Mouse (Mus musculus) neural tube, embryonic 14.5 days (tissue): ENCODE measurements around the gene Pnmt. TPM values are rescaled to one million over a fixed set of nuclear protein-coding genes. Genes with fewer than 3 reads are reported as not detected.
A peak's percentile ranks its signal among the peaks of the same experiment; 100 is the strongest.

Source experiments
- ATAC-seq: fragments of 200-750 bp; cut with Nextera tagmentation; 2 replicates; pipeline ENCODE4 v1.8.0; 2017; ENCODE audit warnings: low read depth, mild to moderate bottlenecking, moderate TSS enrichment, moderate library complexity
- H3K27ac ChIP-seq: fragments of 300-500 bp; sonication (generic); 2 replicates; pipeline ENCODE4 v1.5.1; 2014; ENCODE audit warnings: low read depth, mild to moderate bottlenecking, control low read depth, low read length, moderate library complexity, mixed read lengths
- H3K27me3 ChIP-seq: fragments of 300-500 bp; sonication (generic); 2 replicates; pipeline ENCODE4 v1.6.1; 2014; ENCODE audit warnings: low read length; ENCODE audit not compliant: control insufficient read depth, insufficient read depth
- H3K36me3 ChIP-seq: fragments of 300-500 bp; sonication (generic); 2 replicates; pipeline ENCODE4 v1.6.1; 2014; ENCODE audit warnings: low read length, mixed read lengths; ENCODE audit not compliant: control insufficient read depth, insufficient read depth
- H3K4me1 ChIP-seq: fragments of 300-500 bp; sonication (generic); 2 replicates; pipeline ENCODE4 v1.6.1; 2014; ENCODE audit warnings: low read length; ENCODE audit not compliant: control insufficient read depth, insufficient read depth
- H3K4me2 ChIP-seq: fragments of 300-500 bp; sonication (generic); 2 replicates; pipeline ENCODE4 v1.6.1; 2014; ENCODE audit warnings: mild to moderate bottlenecking, low read depth, low read length, control low read depth
- H3K4me3 ChIP-seq: fragments of 300-500 bp; sonication (generic); 2 replicates; pipeline ENCODE4 v1.5.1; 2014; ENCODE audit warnings: low read depth, low read length, control low read depth, mixed read lengths
- H3K9ac ChIP-seq: fragments of 300-500 bp; sonication (generic); replicated peaks from 2 replicates; pipeline ENCODE4 v1.6.1; 2014; ENCODE audit warnings: low read depth, mild to moderate bottlenecking, control low read depth, low read length, mixed read lengths
- H3K9me3 ChIP-seq: fragments of 300-500 bp; sonication (generic); 2 replicates; pipeline ENCODE4 v1.6.1; 2016; ENCODE audit warnings: low read length; ENCODE audit not compliant: control insufficient read depth
- WGBS: fragments of 180-500 bp; shearing (Covaris S2); extraction: QIAGEN DNeasy Blood & Tissue Kit; methylation state at CpG from one replicate; pipeline ENCODE4 v1.1.7; 2014; 5-methylcytosine and 5-hydroxymethylcytosine counted together
- polyA plus RNA-seq: library from polyadenylated mRNA; unstranded; fragments of >200 nt; fragmentation: Nextera tagmentation; extraction: Ambion mirVana; gene quantifications from 2 replicates; pipeline ENCODE4 v1.2.1, GENCODE M21; 2014

The Pnmt gene
- polyA plus RNA-seq, 1 experiment from 2014 or later = 2.6 TPM

DNA sequence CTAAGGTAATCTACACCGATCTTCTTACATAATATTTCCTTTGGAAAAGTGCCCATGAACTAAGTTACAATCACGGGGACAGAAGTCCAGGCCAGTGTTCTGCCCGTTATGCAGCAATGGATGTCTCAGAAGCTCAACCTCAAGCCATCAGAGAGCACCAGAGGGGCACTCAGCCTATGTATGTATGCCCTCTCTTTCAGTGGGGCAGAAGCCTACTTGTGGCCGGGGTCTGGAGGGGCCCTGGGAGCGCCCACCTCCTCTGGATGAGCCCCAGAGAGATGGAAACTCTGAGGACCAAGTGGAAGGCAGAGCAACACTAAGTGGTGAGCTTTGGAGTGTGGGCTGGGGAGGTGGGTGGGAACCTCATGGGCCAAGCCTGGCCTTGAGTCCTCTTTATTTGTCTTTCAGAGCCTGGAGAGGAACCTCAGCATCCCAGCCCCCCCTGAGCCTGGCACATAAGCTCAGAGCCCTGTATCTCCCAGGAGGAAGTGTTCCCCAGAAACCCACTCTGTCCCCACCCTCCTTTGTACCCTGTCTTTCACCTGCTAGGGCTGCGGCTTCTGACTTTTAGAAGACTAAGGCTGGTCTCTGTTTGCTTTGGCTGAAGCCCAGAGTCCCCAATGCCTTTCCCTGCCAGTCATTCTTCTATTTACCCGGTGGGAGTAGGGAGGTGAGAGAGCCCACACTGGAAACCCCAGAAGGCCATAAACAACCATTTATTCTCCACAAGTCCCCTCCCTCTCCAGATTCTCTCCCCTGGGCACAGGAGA, 29.4 kb upstream of the Pnmt start:
- no peaks in the 10 kb centered on the region for H3K36me3 ChIP-seq
- WGBS = 77% methylated on average over 7 of the region's 7 CpGs
- H3K4me1 ChIP-seq = peaks cover 26% of the 10 kb centered on the region
- H3K9me3 ChIP-seq = no peaks in the 10 kb centered on the region
- no peak overlapping the region for H3K4me3 ChIP-seq
- no peak overlapping the region for H3K4me2 ChIP-seq
- H3K9ac ChIP-seq = no peak overlapping the region
- H3K27ac ChIP-seq = no peak overlapping the region
- H3K27me3 ChIP-seq = peaks cover 11% of the 10 kb centered on the region
- no peak for ATAC-seq

DNA sequence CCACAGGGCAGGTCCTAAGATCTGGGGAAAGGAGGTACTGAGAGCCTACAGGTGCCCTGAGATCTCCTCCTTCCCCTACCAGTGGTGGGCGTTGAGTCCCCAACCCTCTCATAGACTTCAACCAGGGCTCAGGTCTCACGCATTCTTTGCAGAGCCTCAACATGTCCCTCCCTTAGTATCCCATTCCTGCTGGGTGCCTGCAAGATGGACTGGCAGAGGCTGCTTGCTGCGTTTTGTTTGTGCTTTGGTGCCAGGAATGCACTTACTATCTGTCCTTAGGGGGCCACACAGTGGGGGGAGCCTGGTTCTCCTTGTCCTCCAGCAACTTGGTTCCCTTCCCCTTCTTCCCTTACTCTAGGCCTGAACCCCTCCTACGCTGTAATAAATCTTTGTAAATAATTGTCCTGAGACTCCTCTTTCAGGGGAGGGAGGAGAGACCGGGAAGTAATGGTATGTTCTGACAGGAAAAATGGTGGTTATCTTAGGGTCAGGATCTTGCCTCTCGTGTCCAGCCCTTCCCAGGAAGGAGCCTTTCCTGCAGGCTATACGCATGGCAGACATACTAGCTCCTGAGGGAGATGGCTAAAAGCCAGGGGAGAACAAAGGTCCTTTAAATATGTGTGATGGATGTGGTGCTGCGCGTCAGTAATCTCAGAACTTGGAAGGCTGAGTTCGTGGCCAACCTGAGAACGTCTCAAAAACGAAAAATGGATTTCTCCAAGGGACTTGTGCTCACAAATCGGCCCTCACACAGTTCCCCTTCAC, 28.7 kb upstream of the Pnmt start:
- no peak for ATAC-seq
- H3K9ac ChIP-seq = peak overlapping the region; percentile 58; the same call in 1 of the 2 replicates
- peak overlapping the region; percentile 75 for H3K4me2 ChIP-seq
- H3K36me3 ChIP-seq = no peaks in the 10 kb centered on the region
- H3K4me1 ChIP-seq = peaks cover 26% of the 10 kb centered on the region
- H3K27me3 ChIP-seq = peaks cover 3% of the 10 kb centered on the region
- H3K4me3 ChIP-seq = peak overlapping the region; percentile 55
- H3K9me3 ChIP-seq = no peaks in the 10 kb centered on the region
- 7% methylated on average over 13 of the region's 13 CpGs for WGBS
- H3K27ac ChIP-seq = peak overlapping the region; percentile 71; the same call in 1 of the 2 replicates

DNA sequence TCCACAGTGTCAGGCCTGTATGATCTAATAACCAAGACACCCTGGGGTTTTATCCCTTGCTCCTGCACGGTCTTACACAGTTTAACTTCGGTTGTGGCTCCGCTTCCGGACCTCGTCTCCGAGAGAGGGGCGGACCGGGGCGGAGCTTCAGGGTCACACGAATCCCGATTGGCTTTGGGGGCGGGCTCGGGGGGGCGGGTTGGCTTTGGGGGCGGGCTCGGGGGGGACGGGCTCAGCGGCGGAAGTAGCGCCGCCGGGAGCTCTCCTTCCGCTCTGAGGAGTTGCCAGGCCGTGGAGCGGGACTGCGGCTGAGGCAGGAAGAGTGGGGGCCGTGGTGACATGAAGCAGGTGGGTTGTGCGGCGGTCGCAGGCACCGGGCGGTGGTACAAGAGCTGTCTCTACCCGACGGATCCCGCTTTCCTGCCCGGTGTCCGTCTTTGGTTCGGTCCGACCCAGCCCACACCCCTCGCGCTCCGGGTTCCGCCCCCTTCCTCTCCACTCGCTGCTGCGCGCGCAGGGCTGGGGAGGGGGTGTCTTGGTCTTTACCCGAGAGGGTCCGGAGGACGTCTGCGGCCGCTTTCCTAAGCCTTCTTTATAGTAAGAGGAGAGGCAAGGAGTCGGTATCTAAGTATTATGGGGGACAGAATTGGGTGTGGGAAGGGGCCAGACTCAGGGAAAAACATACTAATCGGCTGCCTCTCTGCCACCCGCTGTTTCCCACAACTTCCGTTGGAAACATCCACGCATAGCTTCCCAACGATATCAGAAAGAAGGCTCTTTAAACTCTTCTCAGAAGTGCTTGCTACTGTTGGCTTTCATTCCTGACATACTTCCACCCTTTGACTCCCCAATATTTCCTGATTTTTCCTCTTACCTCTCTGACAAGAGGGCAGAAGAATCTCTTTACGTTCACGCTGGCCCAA, 27.8 kb upstream of the Pnmt start, which contains the start of gene Stard3:
Gene Stard3 (plus strand): TSS at position 208 of the 923 bp plus-strand sequence.
- Histone ChIP-seq H3K27ac (peak within 1 kb of the TSS; percentile 71), H3K9ac (peak within 1 kb of the TSS; percentile 58), H3K4me1 (peaks cover 26% of the 10 kb centered on the region), H3K4me3 (peak within 1 kb of the TSS; percentile 55), H3K27me3 (peaks cover 3% of the 10 kb centered on the region), H3K9me3 (no peaks in the 10 kb centered on the region), H3K36me3 (no peaks in the 10 kb centered on the region), H3K4me2 (peak within 1 kb of the TSS; percentile 75)
- peak; percentile 89 for ATAC-seq
- WGBS = under 1% methylated on average over 56 of the region's 60 CpGs

DNA sequence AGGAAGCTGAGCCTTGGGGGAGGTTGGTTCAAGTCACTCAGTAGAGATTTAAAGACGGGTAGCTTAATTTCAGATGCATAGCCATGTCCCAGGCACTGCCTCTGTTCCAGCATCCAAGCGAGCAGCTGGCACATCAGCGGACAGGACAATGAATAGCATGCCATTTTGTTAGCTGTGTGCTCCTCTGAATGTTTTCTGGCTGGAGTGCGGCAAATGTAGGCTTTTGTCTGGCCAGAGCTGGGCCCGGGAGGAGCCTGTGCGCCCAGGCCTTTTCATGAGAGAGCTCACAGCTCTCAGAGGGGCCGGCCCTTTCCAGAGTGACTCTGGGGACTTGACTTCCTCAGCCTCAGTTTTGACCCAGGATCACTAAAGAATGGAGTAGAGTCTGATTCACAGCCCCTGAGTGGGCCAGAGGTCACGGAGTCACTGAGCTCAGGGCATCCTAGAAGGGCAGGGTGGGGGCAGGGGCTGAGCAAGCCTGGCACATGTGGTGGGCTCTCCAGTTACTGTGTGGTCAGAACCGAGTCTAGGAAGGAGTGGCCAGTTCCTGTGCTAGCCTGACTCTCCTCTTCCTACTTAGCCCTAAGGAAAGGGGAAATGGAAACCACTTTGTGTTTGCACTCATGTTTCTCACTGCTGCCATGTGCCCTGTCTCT, 25.3 kb upstream of the Pnmt start:
- Histone ChIP-seq H3K4me2 (peak overlapping the region; percentile 4; the same call in 1 of the 2 replicates), H3K4me1 (peaks cover 26% of the 10 kb centered on the region), H3K27me3 (no peaks in the 10 kb centered on the region), H3K9ac (0 out of 2 replicates have a peak overlapping the region, but pooled peaks have one; percentile 21), H3K27ac (peak overlapping the region; percentile 71), H3K4me3 (no peak overlapping the region), H3K36me3 (no peaks in the 10 kb centered on the region), H3K9me3 (no peaks in the 10 kb centered on the region)
- WGBS = 24% methylated on average over 9 of the region's 9 CpGs
- no peak for ATAC-seq

DNA sequence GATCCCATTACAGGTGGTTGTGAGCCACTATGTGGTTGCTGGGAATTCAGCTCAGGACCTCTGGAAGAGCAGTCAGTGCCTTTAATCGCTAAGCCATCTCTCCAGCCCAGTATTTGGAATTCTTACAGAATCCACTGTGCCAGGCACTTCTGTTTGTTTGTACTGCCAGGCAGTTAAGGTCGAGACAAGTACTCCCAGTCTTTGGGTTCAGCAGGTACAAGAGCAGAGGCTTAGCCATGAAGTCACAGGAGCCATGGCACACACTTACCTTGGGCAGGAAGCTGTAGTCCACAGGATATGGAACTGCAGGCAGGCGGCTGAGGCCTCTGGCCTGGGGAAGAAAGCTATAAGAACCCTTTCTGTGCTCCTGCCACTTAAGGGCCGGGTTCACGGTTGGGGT, 22.4 kb upstream of the Pnmt start:
- no peaks in the 10 kb centered on the region for H3K36me3 ChIP-seq
- H3K9me3 ChIP-seq = no peaks in the 10 kb centered on the region
- H3K4me2 ChIP-seq = no peak overlapping the region
- no peak for ATAC-seq
- H3K4me3 ChIP-seq = no peak overlapping the region
- H3K27ac ChIP-seq = no peak overlapping the region
- H3K9ac ChIP-seq = no peak overlapping the region
- 88% methylated on average over 5 of the region's 5 CpGs for WGBS
- H3K4me1 ChIP-seq = peaks cover 19% of the 10 kb centered on the region
- H3K27me3 ChIP-seq = no peaks in the 10 kb centered on the region

DNA sequence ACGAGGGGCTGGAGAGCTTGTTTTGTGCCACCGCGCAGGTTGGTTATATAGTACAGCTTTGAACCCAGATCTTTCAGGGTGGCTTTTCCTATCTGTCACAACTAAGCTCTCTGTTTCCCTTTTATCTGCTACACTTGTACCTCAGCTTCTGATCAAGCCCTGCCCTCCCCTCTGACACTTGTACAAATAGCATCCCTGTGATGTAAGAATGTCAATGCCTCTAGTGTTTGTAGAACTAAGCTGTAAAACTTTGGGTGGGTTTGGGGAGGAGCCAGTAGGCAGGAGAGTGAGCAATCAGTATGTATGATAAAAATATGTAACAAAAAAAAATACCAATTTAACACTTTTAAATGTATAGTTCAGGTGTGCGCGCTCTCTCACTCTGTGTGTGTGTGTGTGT, 21.8 kb upstream of the Pnmt start:
- no peaks in the 10 kb centered on the region for H3K27me3 ChIP-seq
- H3K9ac ChIP-seq = no peak overlapping the region
- no peak overlapping the region for H3K4me2 ChIP-seq
- no peak overlapping the region for H3K4me3 ChIP-seq
- WGBS = 97% methylated on average over 5 of the region's 5 CpGs
- peaks cover 13% of the 10 kb centered on the region for H3K4me1 ChIP-seq
- H3K9me3 ChIP-seq = no peaks in the 10 kb centered on the region
- ATAC-seq = no peak
- H3K27ac ChIP-seq = no peak overlapping the region
- no peaks in the 10 kb centered on the region for H3K36me3 ChIP-seq

DNA sequence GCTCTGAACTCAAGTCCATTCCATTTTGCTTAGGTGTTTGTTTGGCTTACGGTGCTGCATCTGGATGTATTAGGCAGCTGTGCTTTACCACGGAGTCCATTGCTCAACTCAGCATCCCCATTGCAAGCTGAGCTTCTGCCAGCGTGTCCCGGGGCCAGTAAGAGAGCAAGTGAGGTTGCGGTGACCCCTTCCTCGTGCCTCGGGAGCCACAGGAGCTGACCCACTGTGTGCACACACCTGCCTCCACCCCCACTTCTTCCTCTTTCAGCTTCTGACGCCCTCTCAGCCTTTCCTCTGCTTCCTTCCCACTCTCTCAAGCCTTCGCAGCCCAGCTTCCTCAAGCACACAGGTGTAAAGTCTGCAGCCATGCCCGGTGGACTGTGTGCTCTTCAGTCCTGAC, 20.0 kb upstream of the Pnmt start:
- Histone ChIP-seq H3K4me3 (no peak overlapping the region), H3K9ac (no peak overlapping the region), H3K36me3 (no peaks in the 10 kb centered on the region), H3K27me3 (no peaks in the 10 kb centered on the region), H3K4me2 (no peak overlapping the region), H3K9me3 (no peaks in the 10 kb centered on the region), H3K4me1 (peaks cover 3% of the 10 kb centered on the region; the same call in 1 of the 2 replicates), H3K27ac (no peak overlapping the region)
- ATAC-seq = no peak
- WGBS = 81% methylated on average over 10 of the region's 10 CpGs

DNA sequence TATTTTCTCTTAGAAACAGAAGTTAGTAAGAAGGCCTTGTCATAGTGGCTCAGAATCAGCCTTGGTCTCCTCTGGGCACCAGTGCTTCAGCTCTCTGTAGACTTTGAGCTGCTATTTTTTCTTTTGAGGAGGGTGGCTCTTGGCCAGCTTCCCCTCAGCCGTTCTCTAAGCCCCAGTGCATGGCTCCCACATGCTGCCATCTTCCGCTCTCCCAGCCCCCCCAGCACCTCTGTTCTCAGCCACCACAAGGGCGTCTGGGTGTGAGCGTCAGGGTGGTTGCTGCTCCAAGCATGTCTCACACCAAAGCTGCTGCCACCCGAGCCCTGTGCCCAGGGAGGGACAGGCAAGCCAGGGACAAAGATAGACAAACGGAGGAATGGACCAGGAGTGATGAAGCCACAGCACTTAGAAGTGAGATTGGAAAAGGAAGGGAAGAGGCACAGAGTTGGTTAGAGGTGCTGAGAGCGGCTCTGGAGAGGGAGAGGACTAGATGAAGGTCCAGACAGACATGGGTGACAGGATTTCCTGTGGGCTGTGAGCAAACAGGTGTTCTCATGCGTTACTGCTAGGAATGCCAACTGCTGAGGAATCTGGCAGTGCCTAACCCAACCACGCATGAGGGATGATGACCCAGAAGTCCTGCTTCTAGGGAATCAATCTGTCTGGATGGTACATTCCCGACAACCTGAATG, 18.9 kb upstream of the Pnmt start:
- no peak for ATAC-seq
- no peak overlapping the region for H3K9ac ChIP-seq
- WGBS = 88% methylated on average over 10 of the region's 10 CpGs

More for the DNA sequence above, 18.9 kb upstream of the Pnmt start:
- H3K4me2 ChIP-seq = no peak overlapping the region
- H3K27ac ChIP-seq = no peak overlapping the region
- no peaks in the 10 kb centered on the region for H3K27me3 ChIP-seq
- no peak overlapping the region for H3K4me3 ChIP-seq
- H3K36me3 ChIP-seq = no peaks in the 10 kb centered on the region
- H3K4me1 ChIP-seq = 0 out of 2 replicates have a peak, but pooled peaks cover 4% of the 10 kb centered on the region
- H3K9me3 ChIP-seq = no peaks in the 10 kb centered on the region
